Mouse (Mus musculus) spleen, adult 18-20 months (tissue): ENCODE measurements around the gene Pom121l12.

Source experiments
- DNase-seq, 2 experiments: peaks; one replicate each; pipeline ENCODE4 v3.0.0; 2022; ENCODE audit warnings: mixed read lengths in 2 of 2

Gene Pom121l12

GRCm38 (mm10) chr11:14598976-14599375 lies at the start of gene Pom121l12:
Gene Pom121l12 (plus strand): TSS chr11:14599276.
- DNase-seq: no peak

- DNase-seq: no peak
Measured at GRCm38 (mm10) chr11:14611859-14612258, 12.8 kb downstream of the Pom121l12 start.
